Mouse (Mus musculus): ENCODE data around the gene Ppp1r12a. TPM values are rescaled to one million over a fixed set of nuclear protein-coding genes. Genes with fewer than 3 reads are reported as not detected.

The Ppp1r12a gene
- polyA plus RNA-seq, 1 experiment from 2014 or later = 108 TPM

GRCm38 (mm10) chr10:108131858-108132257 lies 30.1 kb upstream of the Ppp1r12a start:
- no peak overlapping the region for H3K27ac ChIP-seq (ENCODE audit: low read depth)
- H3K4me3 ChIP-seq (ENCODE audit: low read depth, low read length) = no peak overlapping the region
- H3K27me3 ChIP-seq (ENCODE audit: insufficient read depth, low read length) = no peaks in the 10 kb centered on the region
- no peak for TF ChIP-seq CTCF (IDR thresholded peaks at IDR 0.05; ENCODE audit: low read depth)
- DNase-seq (peak; percentile 67), ATAC-seq (ENCODE audit: insufficient read depth) (peak; percentile 35; the same call in 1 of the 2 replicates)
- WGBS = 35% methylated on average over 6 of the region's 6 CpGs
- H3K4me2 ChIP-seq = no peak overlapping the region
- H3K9ac ChIP-seq = no peak overlapping the region
- H3K36me3 ChIP-seq (ENCODE audit: insufficient read depth) = no peaks in the 10 kb centered on the region
- no peaks in the 10 kb centered on the region for H3K9me3 ChIP-seq (ENCODE audit: low read depth, low read length)
- no peaks in the 10 kb centered on the region for H3K4me1 ChIP-seq (ENCODE audit: insufficient read depth)

GRCm38 (mm10) chr10:108133253-108133652 lies 28.7 kb upstream of the Ppp1r12a start:
- H3K9me3 ChIP-seq (ENCODE audit: low read depth, low read length) = no peaks in the 10 kb centered on the region
- TF ChIP-seq CTCF (IDR thresholded peaks at IDR 0.05; ENCODE audit: low read depth) = no peak
- 91% methylated on average over 6 of the region's 6 CpGs for WGBS

GRCm38 (mm10) chr10:108133745-108134144 lies 28.2 kb upstream of the Ppp1r12a start:
- Histone ChIP-seq H3K9me3 (ENCODE audit: low read depth, low read length) (no peaks in the 10 kb centered on the region), H3K36me3 (ENCODE audit: insufficient read depth) (no peaks in the 10 kb centered on the region), H3K9ac (no peak overlapping the region), H3K27me3 (ENCODE audit: insufficient read depth, low read length) (no peaks in the 10 kb centered on the region), H3K4me1 (ENCODE audit: insufficient read depth) (no peaks in the 10 kb centered on the region), H3K27ac (ENCODE audit: low read depth) (no peak overlapping the region), H3K4me2 (no peak overlapping the region), H3K4me3 (ENCODE audit: low read depth, low read length) (no peak overlapping the region)
- TF ChIP-seq CTCF (IDR thresholded peaks at IDR 0.05; ENCODE audit: low read depth) = no peak
- ATAC-seq (ENCODE audit: insufficient read depth) (no peak), DNase-seq (no peak)
- 70% methylated on average over 5 of the region's 5 CpGs for whole genome bisulfite sequencing

More at GRCm38 (mm10) chr10:108133253-108133652, 28.7 kb upstream of the Ppp1r12a start:
- Histone ChIP-seq H3K4me2 (no peak overlapping the region), H3K4me3 (ENCODE audit: low read depth, low read length) (no peak overlapping the region), H3K27ac (ENCODE audit: low read depth) (no peak overlapping the region), H3K27me3 (ENCODE audit: insufficient read depth, low read length) (no peaks in the 10 kb centered on the region), H3K4me1 (ENCODE audit: insufficient read depth) (no peaks in the 10 kb centered on the region), H3K9ac (no peak overlapping the region), H3K36me3 (ENCODE audit: insufficient read depth) (no peaks in the 10 kb centered on the region)
- DNase-seq = no peak
- no peak for ATAC-seq (ENCODE audit: insufficient read depth)

- WGBS = 80% methylated on average over 5 of the region's 5 CpGs
- no peak overlapping the region for H3K9ac ChIP-seq
- no peaks in the 10 kb centered on the region for H3K27me3 ChIP-seq (ENCODE audit: insufficient read depth, low read length)
- no peak overlapping the region for H3K4me2 ChIP-seq
- ATAC-seq (ENCODE audit: insufficient read depth) (no peak), DNase-seq (no peak)
- no peak overlapping the region for H3K4me3 ChIP-seq (ENCODE audit: low read depth, low read length)
- H3K36me3 ChIP-seq (ENCODE audit: insufficient read depth) = no peaks in the 10 kb centered on the region
- H3K9me3 ChIP-seq (ENCODE audit: low read depth, low read length) = no peaks in the 10 kb centered on the region
- H3K27ac ChIP-seq (ENCODE audit: low read depth) = no peak overlapping the region
- no peak for TF ChIP-seq CTCF (IDR thresholded peaks at IDR 0.05; ENCODE audit: low read depth)
- no peaks in the 10 kb centered on the region for H3K4me1 ChIP-seq (ENCODE audit: insufficient read depth)
Observed at GRCm38 (mm10) chr10:108138347-108138746, 23.6 kb upstream of the Ppp1r12a start.

- H3K9ac ChIP-seq = no peak overlapping the region
- no peak for TF ChIP-seq CTCF (IDR thresholded peaks at IDR 0.05; ENCODE audit: low read depth)
- H3K9me3 ChIP-seq (ENCODE audit: low read depth, low read length) = no peaks in the 10 kb centered on the region
- no peaks in the 10 kb centered on the region for H3K27me3 ChIP-seq (ENCODE audit: insufficient read depth, low read length)
- ATAC-seq (ENCODE audit: insufficient read depth) (no peak), DNase-seq (no peak)
- H3K4me1 ChIP-seq (ENCODE audit: insufficient read depth) = no peaks in the 10 kb centered on the region
- H3K4me2 ChIP-seq = no peak overlapping the region
- no peak overlapping the region for H3K27ac ChIP-seq (ENCODE audit: low read depth)
- 79% methylated on average over 3 of the region's 3 CpGs for WGBS
- no peak overlapping the region for H3K4me3 ChIP-seq (ENCODE audit: low read depth, low read length)
- H3K36me3 ChIP-seq (ENCODE audit: insufficient read depth) = no peaks in the 10 kb centered on the region
Observed at GRCm38 (mm10) chr10:108139788-108140187, 22.2 kb upstream of the Ppp1r12a start.

- WGBS = 90% methylated on average over 3 of the region's 3 CpGs
- Histone ChIP-seq H3K27ac (ENCODE audit: low read depth) (no peak overlapping the region), H3K4me2 (no peak overlapping the region), H3K36me3 (ENCODE audit: insufficient read depth) (no peaks in the 10 kb centered on the region), H3K9me3 (ENCODE audit: low read depth, low read length) (no peaks in the 10 kb centered on the region), H3K27me3 (ENCODE audit: insufficient read depth, low read length) (no peaks in the 10 kb centered on the region), H3K9ac (no peak overlapping the region), H3K4me3 (ENCODE audit: low read depth, low read length) (no peak overlapping the region), H3K4me1 (ENCODE audit: insufficient read depth) (no peaks in the 10 kb centered on the region)
- DNase-seq = no peak
- TF ChIP-seq CTCF (IDR thresholded peaks at IDR 0.05; ENCODE audit: low read depth) = no peak
- no peak for ATAC-seq (ENCODE audit: insufficient read depth)
Observed at GRCm38 (mm10) chr10:108140742-108141141, 21.3 kb upstream of the Ppp1r12a start.

GRCm38 (mm10) chr10:108143991-108144525 lies 17.9 kb upstream of the Ppp1r12a start:
- Histone ChIP-seq H3K9ac (no peak overlapping the region), H3K27ac (ENCODE audit: low read depth) (no peak overlapping the region), H3K4me2 (no peak overlapping the region), H3K36me3 (ENCODE audit: insufficient read depth) (no peaks in the 10 kb centered on the region), H3K27me3 (ENCODE audit: insufficient read depth, low read length) (no peaks in the 10 kb centered on the region), H3K9me3 (ENCODE audit: low read depth, low read length) (no peaks in the 10 kb centered on the region), H3K4me1 (ENCODE audit: insufficient read depth) (no peaks in the 10 kb centered on the region), H3K4me3 (ENCODE audit: low read depth, low read length) (no peak overlapping the region)
- TF ChIP-seq CTCF (IDR thresholded peaks at IDR 0.05; ENCODE audit: low read depth) = no peak
- WGBS = 68% methylated on average over 4 of the region's 4 CpGs
- no peak for DNase-seq
- no peak for ATAC-seq (ENCODE audit: insufficient read depth)

Data from lung, embryonic 14.5 days (tissue).